Mouse (Mus musculus) C2C12 (cell line): ENCODE data around the gene Stac3.

Experiments used
- FOSL1 ChIP-seq: IDR thresholded peaks from one replicate; pipeline ENCODE4 v1.8.0; 2011; ENCODE audit warnings: mild to moderate bottlenecking, low read length; ENCODE audit not compliant: poor library complexity, insufficient read depth, severe bottlenecking
- MAX ChIP-seq: IDR thresholded peaks from one replicate; pipeline ENCODE4 v1.6.1; 2011; ENCODE audit warnings: mild to moderate bottlenecking, control low read depth

GRCm38 (mm10) chr10:127492118-127492517 lies 9.4 kb upstream of the Stac3 start:
- TF ChIP-seq FOSL1 = no peak
- no peak for TF ChIP-seq MAX
